Mouse (Mus musculus) frontal cortex, postnatal 14 days (tissue): ENCODE measurements around the gene Cavin2.

ENCODE experiments used
- DNase-seq, 2 experiments: peaks; one replicate each; pipeline ENCODE4 v3.0.0; 2022; ENCODE audit warnings: low spot score in 2 of 2

Gene Cavin2

GRCm38 (mm10) chr1:51307056-51307455 is 18.1 kb downstream of the Cavin2 start:
- no peak for DNase-seq

GRCm38 (mm10) chr1:51315476-51315875 is 26.6 kb downstream of the Cavin2 start:
- no peak for DNase-seq

- DNase-seq, result no peak
Measured at GRCm38 (mm10) chr1:51323506-51323905, 34.6 kb downstream of the Cavin2 start.

- no peak for DNase-seq
Measured at GRCm38 (mm10) chr1:51328541-51328940, 39.6 kb downstream of the Cavin2 start.

GRCm38 (mm10) chr1:51332986-51333385 is 44.1 kb downstream of the Cavin2 start:
- DNase-seq, result no peak

- peak; percentile 58 to 84 for DNase-seq
Measured at GRCm38 (mm10) chr1:51333557-51334285, 44.8 kb downstream of the Cavin2 start.

- DNase-seq, result peak; percentile 53
Measured at GRCm38 (mm10) chr1:51334289-51334688, 45.4 kb downstream of the Cavin2 start.

GRCm38 (mm10) chr1:51335081-51335480 is 46.2 kb downstream of the Cavin2 start:
- no peak for DNase-seq

- DNase-seq, result no peak
Measured at GRCm38 (mm10) chr1:51344160-51344559, 55.2 kb downstream of the Cavin2 start.

- no peak for DNase-seq
Measured at GRCm38 (mm10) chr1:51347596-51347995, 58.7 kb downstream of the Cavin2 start.

GRCm38 (mm10) chr1:51348631-51349030 is 59.7 kb downstream of the Cavin2 start:
- DNase-seq, result no peak

- no peak for DNase-seq
Measured at GRCm38 (mm10) chr1:51349291-51349967, 60.5 kb downstream of the Cavin2 start.
